Mouse (Mus musculus): ENCODE data around the gene Glycam1. TPM values are rescaled to one million over a fixed set of nuclear protein-coding genes. Genes with fewer than 3 reads are reported as not detected.
"Not testable (repeated sequence)": the region's sequence is repeated elsewhere in the genome, so short reads cannot be mapped to it uniquely, and the experiment has no call there.

The Glycam1 gene
- not detected in 2 replicates for polyA plus RNA-seq (2015; fragmentation: Nextera tagmentation; extraction: Ambion mirVana)

GRCm38 (mm10) chr15:103564981-103565380 lies at the start of gene Glycam1:
Gene Glycam1 (minus strand): TSS chr15:103565081.
- H3K36me3 ChIP-seq (ENCODE audit: control insufficient read depth, insufficient read depth): no peaks in the 10 kb centered on the region
- H3K9me3 ChIP-seq (replicated peaks; ENCODE audit: control insufficient read depth, low read length): no peaks in the 10 kb centered on the region
- H3K4me3 ChIP-seq (ENCODE audit: low read depth, low read length): no peak within 1 kb of the TSS
- no peak for ATAC-seq (ENCODE audit: low read depth)
- no peaks in the 10 kb centered on the region for H3K27me3 ChIP-seq (ENCODE audit: control insufficient read depth, insufficient read depth, low read depth, low read length)
- H3K9ac ChIP-seq (ENCODE audit: low read depth, low read length): no peak within 1 kb of the TSS
- H3K27ac ChIP-seq (ENCODE audit: low read length): no peak within 1 kb of the TSS
- H3K4me1 ChIP-seq (ENCODE audit: control insufficient read depth, low read depth, low read length): no peaks in the 10 kb centered on the region
- H3K4me2 ChIP-seq (ENCODE audit: low read depth, low read length): no peak within 1 kb of the TSS

- ATAC-seq (ENCODE audit: low read depth): no peak
- Histone ChIP-seq H3K4me1 (ENCODE audit: control insufficient read depth, low read depth, low read length) (no peaks in the 10 kb centered on the region), H3K36me3 (ENCODE audit: control insufficient read depth, insufficient read depth) (no peaks in the 10 kb centered on the region), H3K27me3 (ENCODE audit: control insufficient read depth, insufficient read depth, low read depth, low read length) (no peaks in the 10 kb centered on the region), H3K4me3 (ENCODE audit: low read depth, low read length) (no peak overlapping the region), H3K4me2 (ENCODE audit: low read depth, low read length) (no peak overlapping the region), H3K9me3 (replicated peaks; ENCODE audit: control insufficient read depth, low read length) (no peaks in the 10 kb centered on the region), H3K27ac (ENCODE audit: low read length) (no peak overlapping the region), H3K9ac (ENCODE audit: low read depth, low read length) (no peak overlapping the region)
- WGBS (ENCODE audit: insufficient replicate concordance): 39% methylated on average over 1 of the region's 1 CpGs
Observed at GRCm38 (mm10) chr15:103604481-103604880, 39.6 kb upstream of the Glycam1 start.

- H3K36me3 ChIP-seq (ENCODE audit: control insufficient read depth, insufficient read depth): no peaks in the 10 kb centered on the region
- H3K27ac ChIP-seq (ENCODE audit: low read length): no peak overlapping the region
- no peak for ATAC-seq (ENCODE audit: low read depth)
- no peak overlapping the region for H3K4me2 ChIP-seq (ENCODE audit: low read depth, low read length)
- H3K27me3 ChIP-seq (ENCODE audit: control insufficient read depth, insufficient read depth, low read depth, low read length): no peaks in the 10 kb centered on the region
- H3K9me3 ChIP-seq (replicated peaks; ENCODE audit: control insufficient read depth, low read length): no peaks in the 10 kb centered on the region
- H3K4me1 ChIP-seq (ENCODE audit: control insufficient read depth, low read depth, low read length): no peaks in the 10 kb centered on the region
- 67% methylated on average over 2 of the region's 2 CpGs for WGBS (ENCODE audit: insufficient replicate concordance)
- H3K4me3 ChIP-seq (ENCODE audit: low read depth, low read length): no peak overlapping the region
- H3K9ac ChIP-seq (ENCODE audit: low read depth, low read length): no peak overlapping the region
Observed at GRCm38 (mm10) chr15:103590779-103591178, 25.9 kb upstream of the Glycam1 start.

- not testable (repeated sequence) for H3K27ac ChIP-seq (ENCODE audit: low read length); H3K9ac ChIP-seq (ENCODE audit: low read depth, low read length); H3K4me3 ChIP-seq (ENCODE audit: low read depth, low read length); H3K4me1 ChIP-seq (ENCODE audit: control insufficient read depth, low read depth, low read length); ATAC-seq (ENCODE audit: low read depth); H3K36me3 ChIP-seq (ENCODE audit: control insufficient read depth, insufficient read depth); H3K27me3 ChIP-seq (ENCODE audit: control insufficient read depth, insufficient read depth, low read depth, low read length); H3K4me2 ChIP-seq (ENCODE audit: low read depth, low read length); H3K9me3 ChIP-seq (replicated peaks; ENCODE audit: control insufficient read depth, low read length)
- 13% methylated on average over 4 of the region's 4 CpGs for WGBS (ENCODE audit: insufficient replicate concordance)
Observed at GRCm38 (mm10) chr15:103587752-103588151, 22.9 kb upstream of the Glycam1 start.

- Histone ChIP-seq H3K27me3 (ENCODE audit: control insufficient read depth, insufficient read depth, low read depth, low read length) (no peaks in the 10 kb centered on the region), H3K36me3 (ENCODE audit: control insufficient read depth, insufficient read depth) (no peaks in the 10 kb centered on the region), H3K9ac (ENCODE audit: low read depth, low read length) (no peak overlapping the region), H3K4me1 (ENCODE audit: control insufficient read depth, low read depth, low read length) (no peaks in the 10 kb centered on the region), H3K4me3 (ENCODE audit: low read depth, low read length) (no peak overlapping the region), H3K27ac (ENCODE audit: low read length) (no peak overlapping the region), H3K4me2 (ENCODE audit: low read depth, low read length) (no peak overlapping the region), H3K9me3 (replicated peaks; ENCODE audit: control insufficient read depth, low read length) (no peaks in the 10 kb centered on the region)
- ATAC-seq (ENCODE audit: low read depth): no peak
- WGBS (ENCODE audit: insufficient replicate concordance): 63% methylated on average over 2 of the region's 2 CpGs
Observed at GRCm38 (mm10) chr15:103585876-103586275, 21.0 kb upstream of the Glycam1 start.

- no peak overlapping the region for H3K4me3 ChIP-seq (ENCODE audit: low read depth, low read length)
- H3K9me3 ChIP-seq (replicated peaks; ENCODE audit: control insufficient read depth, low read length): no peaks in the 10 kb centered on the region
- no peak overlapping the region for H3K4me2 ChIP-seq (ENCODE audit: low read depth, low read length)
- 29% methylated on average over 3 of the region's 3 CpGs for WGBS (ENCODE audit: insufficient replicate concordance)
- no peak overlapping the region for H3K27ac ChIP-seq (ENCODE audit: low read length)
- no peaks in the 10 kb centered on the region for H3K4me1 ChIP-seq (ENCODE audit: control insufficient read depth, low read depth, low read length)
- no peaks in the 10 kb centered on the region for H3K36me3 ChIP-seq (ENCODE audit: control insufficient read depth, insufficient read depth)
- H3K27me3 ChIP-seq (ENCODE audit: control insufficient read depth, insufficient read depth, low read depth, low read length): no peaks in the 10 kb centered on the region
- ATAC-seq (ENCODE audit: low read depth): no peak
- H3K9ac ChIP-seq (ENCODE audit: low read depth, low read length): no peak overlapping the region
Observed at GRCm38 (mm10) chr15:103552096-103552690, 12.7 kb downstream of the Glycam1 start.

GRCm38 (mm10) chr15:103551053-103551452 lies 13.8 kb downstream of the Glycam1 start:
- 24% methylated on average over 1 of the region's 1 CpGs for WGBS (ENCODE audit: insufficient replicate concordance)
- no peak for ATAC-seq (ENCODE audit: low read depth)
- H3K27me3 ChIP-seq (ENCODE audit: control insufficient read depth, insufficient read depth, low read depth, low read length): no peaks in the 10 kb centered on the region
- H3K9ac ChIP-seq (ENCODE audit: low read depth, low read length): no peak overlapping the region
- no peak overlapping the region for H3K27ac ChIP-seq (ENCODE audit: low read length)
- H3K9me3 ChIP-seq (replicated peaks; ENCODE audit: control insufficient read depth, low read length): no peaks in the 10 kb centered on the region
- H3K4me2 ChIP-seq (ENCODE audit: low read depth, low read length): no peak overlapping the region
- H3K4me3 ChIP-seq (ENCODE audit: low read depth, low read length): no peak overlapping the region
- H3K36me3 ChIP-seq (ENCODE audit: control insufficient read depth, insufficient read depth): no peaks in the 10 kb centered on the region
- H3K4me1 ChIP-seq (ENCODE audit: control insufficient read depth, low read depth, low read length): no peaks in the 10 kb centered on the region

- Histone ChIP-seq H3K4me3 (ENCODE audit: low read depth, low read length) (no peak overlapping the region), H3K27me3 (ENCODE audit: control insufficient read depth, insufficient read depth, low read depth, low read length) (no peaks in the 10 kb centered on the region), H3K9ac (ENCODE audit: low read depth, low read length) (no peak overlapping the region), H3K27ac (ENCODE audit: low read length) (no peak overlapping the region), H3K36me3 (ENCODE audit: control insufficient read depth, insufficient read depth) (no peaks in the 10 kb centered on the region), H3K4me1 (ENCODE audit: control insufficient read depth, low read depth, low read length) (no peaks in the 10 kb centered on the region), H3K9me3 (replicated peaks; ENCODE audit: control insufficient read depth, low read length) (no peaks in the 10 kb centered on the region), H3K4me2 (ENCODE audit: low read depth, low read length) (no peak overlapping the region)
- no peak for ATAC-seq (ENCODE audit: low read depth)
- WGBS (ENCODE audit: insufficient replicate concordance): 80% methylated on average over 1 of the region's 1 CpGs
Observed at GRCm38 (mm10) chr15:103549475-103549874, 15.4 kb downstream of the Glycam1 start.

- no peak overlapping the region for H3K4me3 ChIP-seq (ENCODE audit: low read depth, low read length)
- no peak for ATAC-seq (ENCODE audit: low read depth)
- 64% methylated on average over 3 of the region's 3 CpGs for WGBS (ENCODE audit: insufficient replicate concordance)
- no peaks in the 10 kb centered on the region for H3K9me3 ChIP-seq (replicated peaks; ENCODE audit: control insufficient read depth, low read length)
- H3K4me1 ChIP-seq (ENCODE audit: control insufficient read depth, low read depth, low read length): no peaks in the 10 kb centered on the region
- no peak overlapping the region for H3K9ac ChIP-seq (ENCODE audit: low read depth, low read length)
- H3K27me3 ChIP-seq (ENCODE audit: control insufficient read depth, insufficient read depth, low read depth, low read length): no peaks in the 10 kb centered on the region
- no peaks in the 10 kb centered on the region for H3K36me3 ChIP-seq (ENCODE audit: control insufficient read depth, insufficient read depth)
- H3K27ac ChIP-seq (ENCODE audit: low read length): no peak overlapping the region
- H3K4me2 ChIP-seq (ENCODE audit: low read depth, low read length): no peak overlapping the region
Observed at GRCm38 (mm10) chr15:103547983-103548382, 16.9 kb downstream of the Glycam1 start.

Data from liver, embryonic 16.5 days (tissue).